Mouse (Mus musculus) liver, adult 2 months (tissue): ENCODE measurements around the gene Slc22a23. TPM values are rescaled to one million over a fixed set of nuclear protein-coding genes. Genes with fewer than 3 reads are reported as not detected.
"Not testable (repeated sequence)": the region's sequence is repeated elsewhere in the genome, so short reads cannot be mapped to it uniquely, and the experiment has no call there.

Experiments used
- DNase-seq: peaks from one replicate; pipeline ENCODE4 v3.0.0-alpha.2; 2011; ENCODE audit warnings: low read depth, low spot score; ENCODE audit errors: extremely low read depth
- H3K27ac ChIP-seq: fragments of 200-500 bp; replicated peaks from 2 replicates; pipeline ENCODE4 v1.5.1; 2012; ENCODE audit warnings: low read depth, mild to moderate bottlenecking, control low read depth, inconsistent platforms, low read length; ENCODE audit not compliant: insufficient read depth
- H3K27me3 ChIP-seq: fragments of 200-500 bp; 2 replicates; pipeline ENCODE4 v1.6.1; 2012; ENCODE audit warnings: mild to moderate bottlenecking, moderate library complexity, low read length, inconsistent platforms; ENCODE audit not compliant: control insufficient read depth, insufficient read depth
- H3K36me3 ChIP-seq: fragments of 200-500 bp; 2 replicates; pipeline ENCODE4 v1.6.1; 2012; ENCODE audit warnings: low read length, inconsistent platforms; ENCODE audit not compliant: control insufficient read depth, insufficient read depth
- H3K4me1 ChIP-seq: fragments of 200-500 bp; 2 replicates; pipeline ENCODE4 v1.6.1; 2011; ENCODE audit warnings: low read length; ENCODE audit not compliant: control insufficient read depth, insufficient read depth
- H3K4me3 ChIP-seq: fragments of 200-500 bp; 2 replicates; pipeline ENCODE4 v1.5.1; 2011; ENCODE audit warnings: low read depth, mild to moderate bottlenecking, control low read depth, low read length, moderate library complexity; ENCODE audit not compliant: insufficient read depth
- H3K79me2 ChIP-seq: fragments of 200-500 bp; 2 replicates; pipeline ENCODE4 v1.6.1; 2012; ENCODE audit warnings: inconsistent platforms, mild to moderate bottlenecking, low read length, moderate library complexity; ENCODE audit not compliant: control insufficient read depth, insufficient read depth
- H3K9ac ChIP-seq: fragments of 200-500 bp; 2 replicates; pipeline ENCODE4 v1.6.1; 2012; ENCODE audit warnings: low read depth, mild to moderate bottlenecking, control low read depth, inconsistent platforms, low read length
- CTCF ChIP-seq: fragments of 200-500 bp; IDR thresholded peaks from 2 replicates; pipeline ENCODE4 v1.5.1; 2011; ENCODE audit warnings: low read depth, low read length, control low read depth
- POLR2A ChIP-seq: fragments of 200-500 bp; IDR thresholded peaks from 2 replicates; pipeline ENCODE4 v1.6.1; 2011; ENCODE audit warnings: low read length, control low read depth; ENCODE audit not compliant: insufficient read depth; ENCODE audit errors: extremely low read depth
- WGBS: fragments of 180-500 bp; shearing (Covaris S2); methylation state at CpG from one replicate; pipeline ENCODE4 v1.1.7; 2018; 5-methylcytosine and 5-hydroxymethylcytosine counted together
- polyA plus RNA-seq: library from polyadenylated mRNA; depleted of rRNA; stranded (reverse); fragments of >200 nt; gene quantifications from 2 replicates; pipeline ENCODE4 v1.2.3, GENCODE M21; 2012; rRNA removed
- total RNA-seq: library from RNA; depleted of rRNA; stranded (reverse); fragments of >200 nt; gene quantifications from 2 replicates; pipeline ENCODE4 v1.2.3, GENCODE M21; 2014; rRNA removed

The Slc22a23 gene
- total RNA-seq (31.6 and 43.8 TPM in 2 replicates), polyA plus RNA-seq (50.6 and 53.2 TPM in 2 replicates)

DNA sequence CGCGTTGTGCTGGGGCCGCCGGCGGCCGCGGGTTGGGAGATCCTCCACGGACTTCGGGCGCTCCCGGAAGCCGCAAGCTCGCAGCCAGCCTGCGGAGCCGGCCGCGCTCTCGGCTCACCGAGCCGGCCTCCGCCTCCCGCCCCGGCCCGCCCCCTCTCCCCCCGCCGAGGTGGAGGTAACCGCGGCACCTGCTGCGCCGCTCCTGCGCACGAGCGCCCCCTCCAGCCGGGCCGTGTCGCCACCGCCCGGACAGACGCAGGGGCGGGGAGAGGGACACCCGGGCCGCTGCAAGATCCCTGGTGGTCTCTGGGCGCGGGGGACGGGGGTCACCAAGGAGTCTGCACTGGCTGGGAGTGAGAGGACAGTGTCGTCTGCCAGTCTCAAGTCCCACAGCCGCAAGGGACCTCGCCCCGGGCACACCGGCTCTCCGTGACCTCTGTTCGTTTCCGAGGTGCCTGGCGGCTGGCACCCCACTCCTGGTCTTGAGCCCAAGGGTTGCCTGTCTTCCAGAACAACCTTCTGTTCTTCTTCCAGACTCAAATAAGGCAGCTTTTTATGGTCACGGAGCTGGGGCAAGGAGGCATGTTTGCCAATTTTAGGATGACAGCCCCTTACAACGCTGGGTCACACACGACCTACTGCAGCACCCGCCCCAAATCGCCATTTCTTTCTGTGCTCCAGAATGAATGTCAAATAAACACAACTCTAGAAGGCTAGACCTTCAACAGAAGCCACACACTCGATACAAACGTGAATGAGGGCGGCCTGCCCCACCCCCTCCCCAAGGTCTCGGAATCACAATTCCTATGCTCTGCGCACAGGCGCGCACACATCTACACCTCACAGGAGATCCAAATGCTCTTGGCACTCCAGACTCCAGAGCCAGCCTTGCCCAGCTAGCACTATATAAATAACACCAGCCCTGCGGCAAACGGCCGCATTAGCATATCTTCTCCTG, at the start of gene Slc22a23:
Gene Slc22a23 (minus strand): TSS at position 55 of the 958 bp plus-strand sequence.
- Histone ChIP-seq H3K4me3 (peak within 1 kb of the TSS; percentile 84), H3K27ac (peak within 1 kb of the TSS; percentile 97), H3K79me2 (peaks cover 26% of the 10 kb centered on the region), H3K9ac (peak within 1 kb of the TSS; percentile 91), H3K27me3 (no peaks in the 10 kb centered on the region), H3K36me3 (no peaks in the 10 kb centered on the region), H3K4me1 (peaks cover 4% of the 10 kb centered on the region)
- TF ChIP-seq POLR2A (peak; percentile 74; the same call in 1 of the 2 replicates), CTCF (peak; percentile 69)
- WGBS = 10% methylated on average over 69 of the region's 69 CpGs
- peak; percentile 58 for DNase-seq

DNA sequence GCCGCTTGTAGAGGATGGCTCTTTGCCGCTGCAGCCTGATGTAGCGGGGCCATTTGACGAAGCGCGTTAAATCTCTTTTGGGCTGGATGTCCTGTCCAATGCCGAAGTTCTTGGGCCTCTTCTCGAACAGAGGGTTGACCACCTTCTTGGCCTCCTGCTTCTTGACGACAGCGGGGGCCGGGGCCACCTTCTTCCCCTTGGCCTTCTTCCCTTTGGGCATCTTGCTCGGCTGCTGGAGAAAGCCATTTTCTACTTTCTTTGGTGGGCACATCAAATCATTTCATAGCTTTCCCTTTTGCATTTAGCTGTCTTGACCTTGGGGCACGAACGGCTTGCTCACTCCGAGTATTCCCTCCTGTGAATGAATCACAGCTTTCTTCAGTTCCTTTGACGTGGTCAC, 49.3 kb upstream of the Slc22a23 start:
- not testable (repeated sequence) for DNase-seq, H3K79me2 ChIP-seq, H3K4me3 ChIP-seq, H3K27ac ChIP-seq, H3K27me3 ChIP-seq, H3K9ac ChIP-seq, H3K36me3 ChIP-seq, H3K4me1 ChIP-seq
- 93% methylated on average over 16 of the region's 16 CpGs for WGBS

DNA sequence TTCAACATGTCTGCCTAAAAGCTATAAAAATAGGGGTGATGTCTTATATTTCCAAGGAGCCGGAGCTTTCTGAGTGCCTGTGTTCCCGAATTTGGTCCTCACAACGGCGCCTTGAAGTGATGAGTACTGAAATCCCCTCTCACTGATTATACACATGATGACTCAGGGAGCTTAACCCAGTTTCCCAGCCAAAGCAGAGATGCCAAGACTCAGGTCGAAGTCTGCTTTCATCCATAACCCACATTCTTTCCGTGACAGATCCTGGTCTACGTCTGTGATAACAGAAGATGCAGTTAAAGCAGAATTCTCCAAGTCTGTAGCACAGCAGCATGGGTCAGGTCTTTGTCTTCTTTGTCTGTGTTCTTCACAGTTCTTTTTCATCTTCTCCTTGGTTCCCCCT, 47.4 kb upstream of the Slc22a23 start:
- H3K4me1 ChIP-seq = no peaks in the 10 kb centered on the region
- H3K27ac ChIP-seq = no peak overlapping the region
- H3K36me3 ChIP-seq = no peaks in the 10 kb centered on the region
- WGBS = 51% methylated on average over 7 of the region's 7 CpGs
- no peaks in the 10 kb centered on the region for H3K27me3 ChIP-seq
- H3K9ac ChIP-seq = no peak overlapping the region
- no peak overlapping the region for H3K4me3 ChIP-seq
- peak; percentile 17 for DNase-seq
- TF ChIP-seq POLR2A (no peak), CTCF (no peak)
- no peaks in the 10 kb centered on the region for H3K79me2 ChIP-seq

DNA sequence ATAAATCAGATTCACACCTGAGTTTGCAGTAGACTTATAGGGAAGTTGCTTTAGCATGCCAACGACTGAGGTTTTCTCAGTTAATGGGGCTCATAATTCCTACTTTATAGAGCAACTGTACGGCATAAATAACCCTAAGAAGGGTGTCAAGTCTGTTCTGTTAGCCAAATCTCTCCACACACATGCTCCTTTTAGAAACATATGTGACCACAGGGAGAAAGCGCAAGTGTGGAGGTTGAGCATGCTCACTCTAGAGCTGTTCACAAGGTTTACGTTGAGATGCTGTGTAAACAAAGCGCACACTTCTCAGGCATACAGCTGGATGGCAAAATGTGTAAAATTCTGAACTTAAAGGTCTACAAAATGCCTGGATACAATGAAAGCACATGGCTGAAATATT, 43.2 kb upstream of the Slc22a23 start:
- H3K36me3 ChIP-seq = no peaks in the 10 kb centered on the region
- no peak overlapping the region for H3K27ac ChIP-seq
- no peak for DNase-seq
- WGBS = 99% methylated on average over 5 of the region's 5 CpGs
- no peak for TF ChIP-seq CTCF
- no peak for TF ChIP-seq POLR2A
- no peak overlapping the region for H3K4me3 ChIP-seq
- H3K27me3 ChIP-seq = no peaks in the 10 kb centered on the region
- no peaks in the 10 kb centered on the region for H3K79me2 ChIP-seq
- no peaks in the 10 kb centered on the region for H3K4me1 ChIP-seq
- H3K9ac ChIP-seq = no peak overlapping the region

DNA sequence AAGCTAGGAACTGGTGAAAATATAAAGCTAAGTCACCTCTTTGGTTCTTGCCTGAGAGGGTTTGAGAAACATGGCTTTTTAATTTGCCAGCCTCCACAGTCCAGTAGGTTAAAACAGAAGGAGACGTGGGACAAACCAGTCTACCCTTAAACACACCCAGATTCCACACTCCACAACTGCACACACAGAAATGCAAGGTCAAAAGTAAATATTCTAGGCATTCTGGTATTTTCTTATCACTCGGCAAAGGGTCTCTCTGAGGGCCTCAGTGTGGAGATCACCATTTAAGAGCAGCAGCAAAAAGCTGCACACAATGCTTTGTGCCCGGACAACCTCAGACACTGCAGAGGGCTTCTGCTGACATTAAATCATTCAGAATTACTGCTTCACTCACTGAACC, 38.4 kb upstream of the Slc22a23 start:
- H3K4me1 ChIP-seq = no peaks in the 10 kb centered on the region
- 90% methylated on average over 3 of the region's 3 CpGs for WGBS
- no peaks in the 10 kb centered on the region for H3K27me3 ChIP-seq
- H3K79me2 ChIP-seq = no peaks in the 10 kb centered on the region
- H3K27ac ChIP-seq = no peak overlapping the region
- H3K36me3 ChIP-seq = no peaks in the 10 kb centered on the region
- H3K9ac ChIP-seq = no peak overlapping the region
- no peak overlapping the region for H3K4me3 ChIP-seq
- no peak for DNase-seq
- no peak for TF ChIP-seq POLR2A
- no peak for TF ChIP-seq CTCF

DNA sequence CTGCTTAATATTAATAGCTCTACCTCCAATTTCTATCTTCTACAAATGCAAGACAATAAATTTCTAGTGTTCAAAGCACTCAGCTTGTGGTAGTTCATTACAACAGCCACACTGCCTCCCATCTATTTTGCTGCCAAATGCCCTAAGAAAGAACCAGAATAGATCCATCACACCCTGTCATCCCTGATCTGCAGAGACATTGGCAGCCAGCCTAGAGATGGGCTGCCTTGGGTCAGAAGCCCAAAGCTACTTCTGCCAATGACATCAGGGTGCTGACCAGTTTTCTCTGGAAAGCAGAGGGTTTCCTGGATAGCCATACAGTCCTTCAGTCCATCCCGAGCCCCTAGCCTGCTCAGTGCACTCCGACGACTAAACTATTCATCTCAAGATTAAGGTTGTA, 33.9 kb upstream of the Slc22a23 start:
- TF ChIP-seq CTCF (no peak), POLR2A (no peak)
- no peak for DNase-seq
- H3K27ac ChIP-seq = no peak overlapping the region
- H3K4me1 ChIP-seq = no peaks in the 10 kb centered on the region
- no peak overlapping the region for H3K4me3 ChIP-seq
- H3K9ac ChIP-seq = no peak overlapping the region
- WGBS = 95% methylated on average over 3 of the region's 3 CpGs
- H3K27me3 ChIP-seq = no peaks in the 10 kb centered on the region
- no peaks in the 10 kb centered on the region for H3K36me3 ChIP-seq
- no peaks in the 10 kb centered on the region for H3K79me2 ChIP-seq
